Mouse (Mus musculus) embryo, embryonic 11.5 days (tissue): Measurements from ENCODE around the gene Nox4.

ENCODE experiments used
- DNase-seq: peaks from one replicate; pipeline ENCODE4 v3.0.0-alpha.2; 2012; ENCODE audit warnings: low read depth, low spot score

Nox4 gene

DNA sequence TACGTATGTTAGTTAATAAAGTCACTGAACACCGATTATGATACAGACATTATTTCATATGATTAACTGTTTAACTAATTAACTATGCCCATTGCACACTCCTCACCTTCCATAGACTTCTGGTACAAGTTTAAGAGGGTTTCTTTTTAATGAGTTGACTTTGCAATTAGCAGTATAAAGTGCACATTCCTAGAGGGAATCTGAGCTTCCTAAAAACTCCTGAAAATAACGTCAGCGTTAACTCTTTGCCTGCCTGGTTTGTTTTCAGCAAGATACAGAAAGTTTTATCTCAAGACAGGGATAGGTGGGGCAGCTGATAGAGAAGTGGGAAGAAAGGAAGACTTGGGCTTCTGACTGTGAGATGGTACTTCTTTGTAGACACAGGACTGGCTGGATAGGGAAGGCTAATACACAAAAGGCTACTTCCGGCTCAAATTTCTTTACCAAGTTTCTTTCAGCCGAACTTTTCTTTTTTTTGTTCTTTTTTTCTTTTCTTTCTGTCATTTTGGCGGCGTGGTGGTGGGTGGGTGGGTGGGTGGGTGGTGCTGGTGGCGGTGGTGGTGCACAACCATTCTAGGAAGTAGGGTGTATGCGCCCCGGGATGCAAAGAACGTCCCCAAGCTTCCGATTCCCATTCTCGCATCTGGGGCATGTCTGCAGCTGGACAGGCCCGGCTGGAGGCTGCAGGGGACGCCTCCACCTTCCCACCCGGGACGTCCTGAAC, at the start of gene Nox4:
TSS of gene Nox4 (plus strand) at position 241 of the 724 bp plus-strand sequence.
- DNase-seq, result peak; percentile 16

DNA sequence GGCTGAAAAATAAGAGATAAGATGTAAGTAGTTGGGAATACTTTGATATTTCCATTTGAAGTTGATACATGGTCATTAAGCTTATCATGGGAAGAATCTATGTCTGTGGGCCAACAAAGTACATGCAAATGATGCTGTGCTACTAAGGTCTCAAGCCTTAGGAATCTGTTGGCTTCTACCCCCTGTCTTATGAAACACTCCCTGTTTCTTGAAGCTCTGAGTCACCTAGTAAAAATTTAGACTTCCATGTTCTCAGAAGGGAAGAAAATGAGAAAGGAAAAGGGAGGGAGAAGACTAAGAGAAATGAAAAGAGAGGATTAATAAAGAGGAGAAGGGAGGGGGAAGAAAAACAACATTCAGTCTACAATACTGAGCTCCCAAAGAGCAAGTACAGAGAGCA, 41.1 kb upstream of the Nox4 start:
- no peak for DNase-seq

DNA sequence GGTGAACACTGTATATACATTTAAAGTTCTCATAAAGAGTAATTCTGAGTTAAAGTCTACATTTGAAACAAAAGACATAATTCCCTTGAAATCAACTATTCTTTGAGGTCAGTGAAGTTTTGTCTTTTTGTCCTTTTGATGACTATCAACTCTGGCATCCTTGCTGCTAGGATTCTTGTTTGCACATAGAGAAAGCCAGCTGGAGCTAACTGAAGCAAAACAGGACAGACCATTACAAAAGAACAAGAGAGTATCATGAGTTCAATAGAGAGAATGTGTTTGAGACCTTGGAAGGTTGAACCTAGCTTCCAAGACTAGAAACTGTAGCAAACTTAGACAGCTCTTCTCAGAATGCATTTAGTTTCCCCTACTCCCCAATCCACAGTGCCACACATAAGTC, 24.2 kb upstream of the Nox4 start:
- DNase-seq, result no peak

- DNase-seq, result no peak
Observed at GRCm38 (mm10) chr7:87222751-87223150, 23.1 kb upstream of the Nox4 start.

DNA sequence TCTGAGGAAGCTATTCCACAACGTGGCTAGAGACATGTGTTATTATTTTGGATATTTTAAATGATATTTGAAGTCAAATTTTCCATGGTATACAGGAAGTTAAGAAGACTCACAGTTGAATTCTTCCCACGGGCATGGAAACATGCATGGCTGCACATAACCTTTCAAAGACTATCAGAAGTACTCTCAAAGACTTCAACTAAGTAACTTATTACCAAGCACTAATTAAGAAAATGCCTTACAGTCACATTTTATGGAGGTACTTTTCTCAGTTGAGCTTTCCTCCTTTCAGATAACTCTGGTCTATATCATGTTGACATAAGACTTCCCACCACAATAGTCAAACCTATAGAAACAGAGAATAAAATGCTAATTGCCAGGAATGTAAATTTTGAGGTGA, 20.3 kb upstream of the Nox4 start:
- no peak for DNase-seq

DNA sequence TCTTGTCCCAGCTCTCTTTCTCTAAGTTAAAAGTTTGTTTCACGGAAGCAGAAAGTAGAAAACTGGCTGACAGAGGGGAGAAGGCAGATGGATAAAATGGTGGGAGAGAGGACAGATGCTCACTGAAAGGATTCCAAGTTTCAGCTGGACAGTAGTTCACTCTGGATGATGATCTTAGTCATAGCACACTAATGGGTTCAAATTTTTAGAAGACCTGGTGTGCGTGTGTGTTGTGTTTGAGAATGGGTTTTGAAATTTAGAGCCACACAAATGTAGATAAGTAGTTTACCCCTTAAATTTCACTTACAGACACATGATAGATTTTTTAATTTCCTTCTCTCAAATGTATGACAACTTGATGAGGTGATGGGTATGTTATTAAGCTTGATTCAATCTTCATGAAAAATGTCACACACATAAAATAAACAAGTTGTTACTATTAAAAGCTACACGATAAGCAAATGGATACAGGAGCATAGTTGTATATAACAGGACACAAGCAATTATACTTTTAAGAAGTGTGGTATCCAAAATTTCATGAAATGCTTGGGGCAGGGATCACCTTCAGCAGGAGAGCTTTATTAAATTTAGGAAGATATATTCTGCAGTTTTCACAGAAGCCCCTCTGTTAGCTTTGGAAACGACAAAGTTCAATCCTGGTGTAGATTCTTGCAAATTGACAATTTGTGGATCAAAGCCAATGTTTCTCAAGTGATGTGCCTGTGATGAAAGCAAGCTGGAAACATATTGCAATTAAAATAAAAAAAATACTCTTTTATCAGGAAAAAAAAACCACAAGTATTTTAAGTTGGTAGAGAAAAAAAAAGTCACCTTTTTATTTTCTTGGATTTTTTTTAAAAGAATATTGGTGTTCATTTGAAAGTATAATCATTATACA, 18.6 kb upstream of the Nox4 start:
- no peak for DNase-seq

GRCm38 (mm10) chr7:87229502-87229901, 16.4 kb upstream of the Nox4 start:
- no peak for DNase-seq

GRCm38 (mm10) chr7:87241139-87241538, 4.8 kb upstream of the Nox4 start:
- no peak for DNase-seq

- DNase-seq, result peak; percentile 40
Observed at GRCm38 (mm10) chr7:87246580-87246934, 661 bp downstream of the Nox4 start.

GRCm38 (mm10) chr7:87246940-87247339, 1.0 kb downstream of the Nox4 start:
- DNase-seq, result no peak

GRCm38 (mm10) chr7:87247926-87248325, 2.0 kb downstream of the Nox4 start:
- DNase-seq, result no peak

DNA sequence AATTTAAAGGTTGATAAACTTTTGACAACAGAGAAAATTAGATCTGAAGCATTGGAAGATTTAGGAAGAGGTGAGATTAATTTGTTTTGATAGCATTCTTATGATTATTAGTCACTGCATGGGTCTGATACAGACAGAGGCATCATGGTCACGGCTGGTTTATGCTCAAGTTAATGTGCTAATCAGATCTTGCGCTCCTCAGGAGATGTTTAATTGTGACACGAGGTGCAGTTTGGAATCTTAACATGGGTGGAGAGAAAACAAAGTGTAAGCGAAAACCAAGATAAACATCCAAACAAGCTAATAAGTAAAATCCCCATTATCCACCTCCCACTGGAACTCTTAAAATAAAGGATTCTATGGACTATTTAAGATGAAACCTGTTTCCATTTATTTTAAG, 6.2 kb downstream of the Nox4 start:
- no peak for DNase-seq

DNA sequence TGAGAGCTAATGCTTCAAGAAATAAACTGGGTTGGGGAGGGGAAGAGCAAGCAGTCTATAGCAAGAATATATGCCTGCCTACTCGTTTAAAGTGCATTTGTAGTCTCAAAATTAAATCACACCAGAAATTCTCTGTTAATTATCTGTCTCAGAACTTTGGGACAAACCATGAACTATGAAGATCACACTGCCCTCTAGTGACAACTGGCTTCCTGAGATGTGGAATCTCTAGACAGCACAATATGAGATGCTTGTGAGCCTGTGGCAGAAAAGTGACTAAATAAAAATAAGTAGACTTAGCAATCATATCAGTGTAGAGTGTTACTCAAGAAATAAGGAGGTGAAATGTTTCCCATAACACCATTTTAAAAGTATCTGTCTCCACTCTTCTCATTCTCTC, 31.3 kb downstream of the Nox4 start:
- DNase-seq, result peak; percentile 4

DNA sequence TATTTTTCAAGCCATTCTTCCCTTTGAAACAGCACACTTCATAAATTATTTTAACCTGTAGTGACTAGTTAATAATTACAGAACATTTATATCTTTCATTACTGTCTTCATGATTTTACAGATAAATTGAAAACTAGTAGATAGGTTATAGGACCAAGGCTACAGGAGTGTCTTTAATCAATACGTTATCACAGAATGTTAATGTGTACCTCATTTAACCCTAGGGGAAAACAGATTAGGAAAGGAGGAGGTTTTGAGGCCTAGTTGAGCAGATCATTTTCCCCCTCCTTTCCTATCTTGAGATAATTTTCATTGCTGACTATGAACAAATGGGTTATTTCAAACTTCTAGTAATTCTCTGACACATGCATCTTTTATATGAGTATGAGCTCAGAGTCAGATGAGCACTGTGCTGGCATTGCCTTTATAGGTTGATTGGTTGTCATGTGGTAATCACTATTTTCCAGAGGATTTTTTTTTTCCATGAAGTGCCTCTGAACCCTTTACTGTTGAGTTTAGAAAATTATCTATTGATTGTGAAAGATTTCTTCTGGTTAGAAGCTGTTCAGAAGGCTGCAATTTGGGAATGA, 57.9 kb downstream of the Nox4 start:
- DNase-seq, result no peak

GRCm38 (mm10) chr7:87321571-87321970, 75.7 kb downstream of the Nox4 start:
- DNase-seq, result no peak

GRCm38 (mm10) chr7:87322085-87322484, 76.2 kb downstream of the Nox4 start:
- no peak for DNase-seq

DNA sequence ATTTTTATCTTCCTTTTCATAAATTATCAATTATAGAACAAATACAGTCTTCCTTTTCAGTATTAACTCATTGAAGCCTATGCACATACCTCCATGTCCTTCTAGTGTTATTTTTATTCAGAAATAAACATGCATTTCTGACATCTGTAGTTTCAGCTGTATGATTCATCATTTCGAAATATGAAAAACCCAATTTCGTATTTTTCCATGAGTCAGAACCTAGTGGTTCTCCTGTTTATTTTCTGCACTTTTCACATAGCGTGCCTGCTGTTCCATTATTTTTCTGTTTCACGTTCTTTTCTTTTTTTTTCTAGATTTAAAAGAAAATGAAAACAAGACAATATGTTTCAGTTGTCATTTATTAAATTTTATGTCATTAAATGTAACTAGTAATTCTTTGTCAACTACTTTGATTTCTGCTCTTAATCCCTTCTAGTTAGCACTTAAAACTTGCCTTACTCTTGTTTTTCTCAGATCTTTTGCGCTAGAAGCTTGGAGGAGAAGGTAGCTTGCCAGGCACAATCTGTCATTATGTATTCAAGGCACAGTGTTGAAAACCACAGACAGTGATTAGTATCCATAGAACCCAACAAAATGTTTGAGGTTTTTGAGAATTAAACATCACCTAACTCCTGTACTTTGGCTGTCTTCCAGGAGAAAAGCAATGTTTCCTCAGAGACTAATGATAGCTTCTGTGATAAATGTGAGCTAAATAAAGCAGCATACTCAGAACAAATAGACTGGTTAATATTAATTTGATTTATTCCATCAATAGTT, 85.1 kb downstream of the Nox4 start:
- DNase-seq, result no peak

DNA sequence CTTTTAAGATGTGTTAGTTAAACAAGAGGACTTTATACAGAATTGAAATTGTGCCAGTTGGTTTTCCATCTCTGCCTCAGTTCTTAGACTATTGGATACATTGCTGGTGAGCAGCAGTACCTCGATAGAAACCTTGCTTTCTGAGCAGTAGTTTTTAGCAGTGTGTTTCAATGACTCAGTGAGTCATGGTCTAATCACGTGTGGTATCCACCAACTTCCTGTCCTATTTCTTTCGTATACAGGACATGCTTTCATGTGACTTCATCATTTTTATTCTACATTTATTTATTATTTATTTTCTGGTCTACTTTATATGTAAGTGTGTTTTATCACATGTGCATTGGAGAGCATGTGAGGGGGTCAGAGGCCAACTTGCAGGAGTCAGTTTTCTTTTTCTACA, 99.7 kb downstream of the Nox4 start:
- no peak for DNase-seq

DNA sequence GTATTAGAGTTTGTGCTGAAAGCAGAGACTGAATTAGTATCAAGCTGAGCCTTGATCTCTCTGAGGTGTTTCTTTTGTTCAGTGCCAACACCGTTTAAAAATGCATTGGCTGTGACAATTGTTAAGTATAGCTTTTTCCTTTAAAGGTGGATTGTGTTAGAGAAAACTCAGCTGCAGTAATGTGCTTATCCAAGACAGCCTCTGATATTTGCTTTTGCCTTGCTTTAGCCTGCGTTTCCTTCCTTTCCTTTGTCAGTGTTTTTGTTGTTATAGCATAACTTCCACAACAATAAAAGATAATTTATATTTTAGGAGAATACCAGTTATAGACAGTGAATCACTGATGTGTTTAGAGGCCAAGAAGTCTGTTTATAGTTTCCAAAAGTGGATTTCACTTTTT, 106.9 kb downstream of the Nox4 start:
- no peak for DNase-seq

GRCm38 (mm10) chr7:87367834-87368233, 121.9 kb downstream of the Nox4 start:
- DNase-seq, result no peak

DNA sequence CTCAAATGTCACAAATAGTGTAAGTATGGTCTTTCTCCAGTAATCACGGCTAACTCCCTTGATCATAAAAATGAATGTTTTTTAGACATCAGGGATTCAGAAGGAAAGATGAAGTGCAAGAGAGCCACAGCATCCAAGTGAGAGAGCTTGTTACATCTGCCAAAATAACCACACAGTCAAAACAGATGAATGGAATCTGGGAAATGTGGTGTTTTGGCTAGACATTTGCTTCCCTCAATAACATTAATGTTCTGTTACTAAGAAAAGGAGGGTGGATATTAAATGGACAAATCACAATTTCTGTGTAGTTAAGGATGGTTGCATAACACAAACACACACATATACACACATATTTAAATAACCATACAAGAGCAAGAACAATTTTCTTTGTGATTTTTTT, 123.2 kb downstream of the Nox4 start:
- no peak for DNase-seq

GRCm38 (mm10) chr7:87370789-87371188, 124.9 kb downstream of the Nox4 start:
- no peak for DNase-seq
